Mouse (Mus musculus): Measurements from ENCODE around the gene Selenon. TPM values are rescaled to one million over a fixed set of nuclear protein-coding genes. Genes with fewer than 3 reads are reported as not detected.

Selenon gene
- total RNA-seq, 2 experiments from 2014 or later, result 24.3 to 28.9 TPM

Small RNA genes within 50 kb of the gene (microRNA-seq; reads per million reads assigned to microRNA genes)
- gene Mir6403 (ENCODE audit: borderline number of aligned reads in 2 of 2), result 0 reads per million in 2 experiments

Other genes starting within 250 kb of the Selenon start
- under 1 TPM in 1 of 2 experiments, not detected in 1; 0.32 TPM for gene Trim63, start 237.0 kb downstream of the Selenon start, total RNA-seq (2021)
- gene Slc30a2, start 209.0 kb downstream of the Selenon start, total RNA-seq (2021), result 10 to 100 TPM; 28.9 to 47.4 TPM
- 1 to 10 TPM; 3.3 to 4.2 TPM for gene Extl1, start 168.3 kb downstream of the Selenon start, total RNA-seq (2021)
- gene Pafah2, start 155.8 kb downstream of the Selenon start, total RNA-seq (2021), result 10 to 100 TPM; 15.2 to 17.8 TPM
- gene Stmn1, start 83.8 kb downstream of the Selenon start, total RNA-seq (2021), result 10 to 100 TPM; 24.8 to 25.6 TPM
- 10 to 100 TPM; 22.2 to 30.2 TPM for gene Paqr7, start 55.5 kb downstream of the Selenon start, total RNA-seq (2021)
- under 1 TPM; 0.48 to 0.56 TPM for gene Aunip, start 41.2 kb downstream of the Selenon start, total RNA-seq (2021)
- gene Mtfr1l, start 16.8 kb downstream of the Selenon start, total RNA-seq (2021), result 100 to 1,000 TPM; 123 to 132 TPM
- 10 to 100 TPM; 14.9 to 20.8 TPM for gene Man1c1, start 152.1 kb upstream of the Selenon start, total RNA-seq (2021)
- gene Ldlrap1, start 215.9 kb upstream of the Selenon start, total RNA-seq (2021), result 10 to 100 TPM; 41.8 to 53.9 TPM